Mouse (Mus musculus) intestine, embryonic 14.5 days (tissue): ENCODE measurements around the gene Ube2d1. TPM values are rescaled to one million over a fixed set of nuclear protein-coding genes. Genes with fewer than 3 reads are reported as not detected.

ENCODE experiments used
- ATAC-seq: fragments of 200-750 bp; cut with Nextera tagmentation; replicated peaks from 2 replicates; pipeline ENCODE4 v1.8.0; 2017; ENCODE audit warnings: low read depth, moderate number of reproducible peaks, moderate TSS enrichment, moderate library complexity; ENCODE audit not compliant: low FRiP score, low TSS enrichment
- DNase-seq: peaks from one replicate; pipeline ENCODE4 v3.0.0-alpha.2; 2018; ENCODE audit warnings: low spot score
- H3K27ac ChIP-seq: fragments of 300-500 bp; sonication (generic); 2 replicates; pipeline ENCODE4 v1.5.1; 2014; ENCODE audit warnings: low read depth, mild to moderate bottlenecking, control low read depth
- H3K27me3 ChIP-seq: fragments of 300-500 bp; sonication (generic); replicated peaks from 2 replicates; pipeline ENCODE4 v1.6.1; 2014; ENCODE audit warnings: low read length, control low read depth; ENCODE audit not compliant: control insufficient read depth, insufficient read depth
- H3K36me3 ChIP-seq: fragments of 300-500 bp; sonication (generic); 2 replicates; pipeline ENCODE4 v1.6.1; 2014; ENCODE audit warnings: low read length, control low read depth; ENCODE audit not compliant: control insufficient read depth, insufficient read depth
- H3K4me1 ChIP-seq: fragments of 300-500 bp; sonication (generic); replicated peaks from 2 replicates; pipeline ENCODE4 v1.6.1; 2014; ENCODE audit warnings: low read length, control low read depth, mixed read lengths; ENCODE audit not compliant: control insufficient read depth, insufficient read depth
- H3K4me2 ChIP-seq: fragments of 300-500 bp; sonication (generic); 2 replicates; pipeline ENCODE4 v1.6.1; 2014; ENCODE audit warnings: low read length
- H3K4me3 ChIP-seq: fragments of 300-500 bp; sonication (generic); 2 replicates; pipeline ENCODE4 v1.5.1; 2014; ENCODE audit warnings: low read depth, low read length, control low read depth, mixed read lengths
- H3K9ac ChIP-seq: fragments of 300-500 bp; sonication (generic); 2 replicates; pipeline ENCODE4 v1.6.1; 2014; ENCODE audit warnings: mild to moderate bottlenecking, low read length
- H3K9me3 ChIP-seq: fragments of 300-500 bp; sonication (generic); 2 replicates; pipeline ENCODE4 v1.6.1; 2016; ENCODE audit warnings: low read length, control low read depth; ENCODE audit not compliant: control insufficient read depth
- WGBS: fragments of 180-500 bp; shearing (Covaris S2); extraction: QIAGEN DNeasy Blood & Tissue Kit; methylation state at CpG from one replicate; pipeline ENCODE4 v1.1.7; 2014; 5-methylcytosine and 5-hydroxymethylcytosine counted together
- polyA plus RNA-seq: library from polyadenylated mRNA; unstranded; fragments of >200 nt; fragmentation: Nextera tagmentation; extraction: Ambion mirVana; gene quantifications from 2 replicates; pipeline ENCODE4 v1.2.1, GENCODE M21; 2014

Gene Ube2d1
- polyA plus RNA-seq, 1 experiment from 2014 or later: 75.8 TPM

GRCm38 (mm10) chr10:71326789-71327188 is 41.7 kb upstream of the Ube2d1 start:
- Histone ChIP-seq H3K27ac (no peak overlapping the region), H3K27me3 (no peaks in the 10 kb centered on the region), H3K4me1 (no peaks in the 10 kb centered on the region), H3K36me3 (peaks cover 13% of the 10 kb centered on the region), H3K9me3 (no peaks in the 10 kb centered on the region), H3K9ac (no peak overlapping the region), H3K4me3 (no peak overlapping the region), H3K4me2 (no peak overlapping the region)
- 11% methylated on average over 7 of the region's 7 CpGs for WGBS
- DNase-seq (peak; percentile 85), ATAC-seq (no peak)

GRCm38 (mm10) chr10:71326123-71326522 is 41.1 kb upstream of the Ube2d1 start:
- no peaks in the 10 kb centered on the region for H3K9me3 ChIP-seq
- WGBS: 73% methylated on average over 7 of the region's 7 CpGs
- DNase-seq: no peak

DNA sequence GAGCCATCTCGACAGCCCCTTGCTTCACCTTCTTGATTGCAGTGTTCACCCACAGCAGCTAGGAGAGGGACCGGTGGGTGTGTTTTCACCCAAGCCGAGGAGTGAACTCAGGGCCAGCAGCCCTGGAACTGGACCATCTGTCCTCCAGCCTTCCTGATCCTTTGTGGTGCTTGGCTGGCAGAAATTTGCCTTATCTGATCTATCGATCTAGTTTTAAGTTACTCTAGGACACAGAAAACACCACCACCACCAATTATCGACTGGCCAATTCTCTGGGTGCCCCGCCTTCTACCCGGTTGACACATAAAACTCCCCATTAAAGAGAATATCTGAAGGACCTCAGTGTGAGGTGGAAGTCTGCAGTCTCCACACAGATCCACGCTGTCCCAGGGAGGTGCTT is 38.6 kb upstream of the Ube2d1 start:
- 80% methylated on average over 8 of the region's 8 CpGs for whole genome bisulfite sequencing
- H3K4me2 ChIP-seq: no peak overlapping the region
- no peak overlapping the region for H3K9ac ChIP-seq
- H3K27me3 ChIP-seq: no peaks in the 10 kb centered on the region
- H3K4me3 ChIP-seq: no peak overlapping the region
- H3K9me3 ChIP-seq: no peaks in the 10 kb centered on the region
- H3K36me3 ChIP-seq: no peaks in the 10 kb centered on the region
- no peak overlapping the region for H3K27ac ChIP-seq
- ATAC-seq (no peak), DNase-seq (no peak)
- no peaks in the 10 kb centered on the region for H3K4me1 ChIP-seq

More at GRCm38 (mm10) chr10:71326123-71326522, 41.1 kb upstream of the Ube2d1 start:
- no peak for ATAC-seq
- H3K27ac ChIP-seq: no peak overlapping the region
- no peak overlapping the region for H3K4me2 ChIP-seq
- H3K4me3 ChIP-seq: no peak overlapping the region
- H3K4me1 ChIP-seq: no peaks in the 10 kb centered on the region
- H3K36me3 ChIP-seq: peaks cover 13% of the 10 kb centered on the region
- no peaks in the 10 kb centered on the region for H3K27me3 ChIP-seq
- H3K9ac ChIP-seq: no peak overlapping the region

- H3K36me3 ChIP-seq: no peaks in the 10 kb centered on the region
- ATAC-seq: no peak
- H3K4me3 ChIP-seq: no peak overlapping the region
- WGBS: 70% methylated on average over 7 of the region's 7 CpGs
- H3K27me3 ChIP-seq: no peaks in the 10 kb centered on the region
- no peak overlapping the region for H3K4me2 ChIP-seq
- H3K4me1 ChIP-seq: no peaks in the 10 kb centered on the region
- no peaks in the 10 kb centered on the region for H3K9me3 ChIP-seq
- no peak overlapping the region for H3K9ac ChIP-seq
- H3K27ac ChIP-seq: no peak overlapping the region
- DNase-seq: no peak
Observed at GRCm38 (mm10) chr10:71316497-71316896, 31.4 kb upstream of the Ube2d1 start.

GRCm38 (mm10) chr10:71316056-71316455 is 31.0 kb upstream of the Ube2d1 start:
- WGBS: 75% methylated on average over 11 of the region's 11 CpGs
- ATAC-seq: no peak
- Histone ChIP-seq H3K4me1 (no peaks in the 10 kb centered on the region), H3K4me3 (no peak overlapping the region), H3K36me3 (no peaks in the 10 kb centered on the region), H3K27me3 (no peaks in the 10 kb centered on the region), H3K9ac (no peak overlapping the region), H3K9me3 (no peaks in the 10 kb centered on the region), H3K4me2 (no peak overlapping the region), H3K27ac (no peak overlapping the region)
- DNase-seq: no peak

DNA sequence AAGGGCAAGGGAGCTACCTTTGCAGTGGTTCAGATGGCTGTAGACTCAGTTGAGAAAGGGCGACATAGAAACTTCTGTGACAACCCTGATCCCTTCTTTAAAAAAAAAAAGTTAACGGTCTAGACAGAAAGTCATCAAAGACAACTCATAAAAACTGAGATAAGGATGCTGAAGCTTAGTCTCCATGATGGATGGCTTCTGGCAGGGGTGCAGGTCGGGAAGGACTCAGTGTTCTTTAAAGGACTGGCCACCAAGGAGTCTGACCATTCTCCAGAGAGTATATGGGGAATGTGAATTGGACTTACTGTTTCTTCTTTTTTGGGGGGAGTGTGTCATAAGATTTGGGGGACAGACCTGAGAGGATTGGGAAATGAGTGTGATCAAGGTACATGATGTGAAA is 29.5 kb upstream of the Ube2d1 start:
- WGBS: 66% methylated on average over 3 of the region's 3 CpGs
- H3K9me3 ChIP-seq: no peaks in the 10 kb centered on the region
- H3K9ac ChIP-seq: no peak overlapping the region
- H3K36me3 ChIP-seq: no peaks in the 10 kb centered on the region
- no peak for DNase-seq
- no peaks in the 10 kb centered on the region for H3K4me1 ChIP-seq
- no peak for ATAC-seq
- no peak overlapping the region for H3K4me2 ChIP-seq
- no peak overlapping the region for H3K4me3 ChIP-seq
- H3K27me3 ChIP-seq: no peaks in the 10 kb centered on the region
- H3K27ac ChIP-seq: no peak overlapping the region

GRCm38 (mm10) chr10:71310288-71310687 is 25.2 kb upstream of the Ube2d1 start:
- H3K9me3 ChIP-seq: no peaks in the 10 kb centered on the region
- H3K36me3 ChIP-seq: no peaks in the 10 kb centered on the region
- no peaks in the 10 kb centered on the region for H3K27me3 ChIP-seq
- no peak for DNase-seq
- no peak overlapping the region for H3K4me2 ChIP-seq
- no peaks in the 10 kb centered on the region for H3K4me1 ChIP-seq
- 66% methylated on average over 3 of the region's 3 CpGs for WGBS
- H3K4me3 ChIP-seq: no peak overlapping the region
- ATAC-seq: no peak
- no peak overlapping the region for H3K27ac ChIP-seq
- H3K9ac ChIP-seq: no peak overlapping the region

GRCm38 (mm10) chr10:71308199-71308598 is 23.1 kb upstream of the Ube2d1 start:
- H3K36me3 ChIP-seq: no peaks in the 10 kb centered on the region
- no peak overlapping the region for H3K4me2 ChIP-seq
- WGBS: 96% methylated on average over 5 of the region's 5 CpGs
- no peaks in the 10 kb centered on the region for H3K9me3 ChIP-seq
- H3K27me3 ChIP-seq: no peaks in the 10 kb centered on the region
- H3K9ac ChIP-seq: no peak overlapping the region
- no peak overlapping the region for H3K4me3 ChIP-seq
- H3K27ac ChIP-seq: no peak overlapping the region
- DNase-seq (no peak), ATAC-seq (no peak)
- no peaks in the 10 kb centered on the region for H3K4me1 ChIP-seq

- no peaks in the 10 kb centered on the region for H3K36me3 ChIP-seq
- no peak overlapping the region for H3K27ac ChIP-seq
- no peaks in the 10 kb centered on the region for H3K27me3 ChIP-seq
- H3K9me3 ChIP-seq: no peaks in the 10 kb centered on the region
- H3K4me1 ChIP-seq: no peaks in the 10 kb centered on the region
- ATAC-seq (no peak), DNase-seq (no peak)
- H3K4me2 ChIP-seq: no peak overlapping the region; the same call in 1 of the 2 replicates
- H3K4me3 ChIP-seq: no peak overlapping the region
- 75% methylated on average over 6 of the region's 6 CpGs for WGBS
- H3K9ac ChIP-seq: no peak overlapping the region
Observed at GRCm38 (mm10) chr10:71306759-71307158, 21.7 kb upstream of the Ube2d1 start.
